Mouse (Mus musculus): ENCODE results near the gene Ccdc183.

Gene Ccdc183

DNA sequence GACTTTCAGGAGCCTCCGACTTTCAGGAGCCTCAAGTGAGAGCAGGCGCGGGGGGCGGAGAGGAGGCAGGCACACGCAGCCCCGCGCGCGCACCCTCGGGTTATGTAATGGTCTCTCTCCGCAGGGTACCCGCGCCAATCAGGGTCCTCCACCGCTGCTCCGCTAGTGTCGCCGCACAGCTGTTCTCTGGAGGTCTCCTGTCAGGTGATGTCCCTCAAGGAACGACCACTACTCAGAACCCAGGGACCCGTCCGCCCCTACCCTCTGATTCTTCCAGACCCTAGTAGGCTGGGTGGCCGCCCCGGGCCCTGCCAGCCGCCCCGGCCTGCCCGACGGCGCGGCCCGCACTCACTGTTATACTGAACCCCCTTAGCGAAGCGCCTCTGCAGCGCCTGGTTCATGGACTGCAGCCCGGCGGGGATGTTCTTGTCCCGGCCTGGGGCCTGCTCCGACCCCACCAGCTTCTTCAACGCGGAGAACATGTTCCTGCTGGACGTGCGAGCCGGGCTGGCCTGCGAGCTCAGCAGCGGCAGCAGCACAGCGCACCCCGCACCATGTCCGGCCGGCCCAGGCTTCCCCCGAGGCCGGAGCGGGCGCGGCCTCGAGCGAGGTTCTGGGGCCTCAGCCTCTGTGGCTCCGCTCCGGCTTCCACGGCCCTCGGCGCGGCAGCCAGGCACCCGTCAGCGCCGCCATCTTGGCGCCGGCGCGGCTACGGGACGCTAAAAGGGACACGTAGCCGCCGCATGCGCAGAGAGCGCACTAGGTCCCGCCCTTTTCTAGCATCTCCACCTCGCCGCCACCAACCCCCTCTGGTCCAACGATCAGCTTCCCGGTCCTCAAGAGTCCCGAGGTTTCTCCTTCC, 9.5 kb downstream of the Ccdc183 start, which contains the start of gene Rabl6:
TSS of gene Rabl6 (minus strand) at position 761 of the 862 bp plus-strand sequence.
- in situ Hi-C loops (cut with MboI, MseI) = no loop called here

DNA sequence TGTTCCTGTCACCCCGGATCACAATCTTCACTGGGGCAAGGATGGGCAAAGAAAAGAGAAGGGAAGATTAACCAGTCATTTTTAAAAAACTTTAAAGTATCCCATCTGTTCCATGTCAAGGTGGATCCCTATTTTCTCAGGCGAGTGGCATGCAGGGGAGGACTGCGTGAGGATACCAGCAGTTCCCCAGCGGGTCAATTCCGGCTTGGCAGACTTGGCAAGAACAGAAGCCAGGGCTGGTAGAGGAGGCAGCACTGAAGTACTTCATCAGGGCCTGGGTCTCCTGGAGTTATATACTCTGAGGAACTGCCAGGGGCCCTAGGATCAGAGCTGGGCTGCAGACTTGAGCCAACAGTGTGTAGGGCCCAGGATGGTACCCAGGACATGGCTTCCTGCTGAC, 15.0 kb downstream of the Ccdc183 start:
- in situ Hi-C loops (cut with MboI, MseI) = no loop called here

- in situ Hi-C loops (cut with MboI, MseI) = no loop called here
These were observed 17.4 kb downstream of the Ccdc183 start for GRCm38 (mm10) chr2:25600037-25600436.

- in situ Hi-C loops (cut with MboI, MseI) = loop anchor here (10.0 kb wide), 1 partner anchor 1446 kb away; no protein-coding TSS in a partner anchor
These were observed 18.7 kb downstream of the Ccdc183 start for GRCm38 (mm10) chr2:25598749-25599148.

GRCm38 (mm10) chr2:25596765-25597510, 20.5 kb downstream of the Ccdc183 start:
- in situ Hi-C loops (cut with MboI, MseI) = loop anchor here (10.0 kb wide), 1 partner anchor 1448 kb away; no protein-coding TSS in a partner anchor

GRCm38 (mm10) chr2:25591863-25592262, 25.6 kb downstream of the Ccdc183 start:
- in situ Hi-C loops (cut with MboI, MseI) = loop anchor here (10.0 kb wide), 1 partner anchor 1453 kb away; no protein-coding TSS in a partner anchor

DNA sequence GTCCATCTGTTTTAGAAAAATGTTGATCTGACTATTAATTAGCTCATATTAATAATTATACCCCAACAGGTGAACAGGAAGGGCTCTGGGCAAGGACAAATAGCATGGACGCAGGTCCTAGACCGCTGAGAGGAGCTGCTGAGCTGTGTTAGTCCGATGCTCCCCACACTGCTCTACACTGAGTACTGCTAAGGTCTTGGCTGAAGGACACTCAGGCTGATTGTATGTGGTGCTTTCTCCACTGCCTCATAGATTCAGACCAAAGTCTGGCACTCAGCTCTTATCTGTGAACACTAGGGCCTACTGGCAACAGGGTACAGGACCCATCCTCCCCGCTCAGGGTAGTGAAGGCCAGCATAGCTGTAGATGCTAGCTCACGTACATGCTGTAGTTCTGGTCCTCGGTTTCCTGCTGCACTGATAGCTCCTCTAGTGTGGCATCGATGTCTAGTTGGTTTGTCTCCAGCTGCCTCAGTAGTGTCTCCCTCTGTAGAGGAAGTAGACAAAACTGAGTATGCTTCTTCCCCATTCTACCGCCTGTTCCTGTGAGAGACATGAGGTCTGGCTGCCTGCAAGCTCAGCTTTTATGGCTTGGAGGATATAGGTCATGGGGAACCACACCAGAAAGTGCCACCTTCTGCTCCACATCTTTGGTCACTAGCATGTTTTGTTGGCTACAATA, 29.1 kb downstream of the Ccdc183 start:
- in situ Hi-C loops (cut with MboI, MseI) = no loop called here

DNA sequence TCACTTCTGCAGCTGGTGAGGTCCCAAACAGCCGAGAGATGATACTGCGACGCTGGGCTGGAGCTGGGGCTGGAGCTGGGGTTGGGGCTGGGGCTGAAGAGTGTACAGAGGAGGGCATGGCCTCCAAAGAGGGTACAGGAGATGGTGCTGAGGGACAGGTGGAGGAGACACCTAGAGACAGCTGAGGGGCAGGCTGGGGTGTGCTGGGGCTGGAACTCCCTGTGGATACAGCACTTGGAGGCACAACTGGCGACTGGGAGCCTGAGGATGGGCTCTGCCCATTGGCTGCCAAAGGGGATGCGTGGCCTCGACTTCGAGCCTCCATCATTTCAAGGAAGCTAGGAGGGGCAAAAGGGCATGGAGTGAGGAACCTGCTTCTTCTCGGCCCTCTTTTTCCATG, 30.2 kb downstream of the Ccdc183 start:
- in situ Hi-C loops (cut with MboI, MseI) = no loop called here

DNA sequence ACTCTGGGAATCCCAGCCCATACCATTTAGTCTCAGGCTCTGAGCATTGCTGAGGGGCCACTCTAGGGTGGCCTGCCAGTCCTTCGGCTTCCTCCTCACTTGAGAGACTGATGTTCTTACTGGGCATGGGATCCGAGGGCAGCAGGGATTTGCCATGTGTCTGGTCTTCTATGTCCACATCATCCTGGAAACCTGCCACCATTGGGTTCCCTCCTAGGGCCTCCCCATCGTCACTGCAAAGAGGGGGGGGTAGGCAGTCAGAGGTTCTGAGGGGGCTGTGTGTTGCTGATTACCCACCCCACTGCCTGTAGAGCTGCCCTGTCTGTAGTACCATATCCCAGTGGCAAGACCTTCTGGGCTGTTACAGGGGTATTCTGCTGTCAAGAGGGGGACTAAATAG, 31.9 kb downstream of the Ccdc183 start:
- in situ Hi-C loops (cut with MboI, MseI) = no loop called here

DNA sequence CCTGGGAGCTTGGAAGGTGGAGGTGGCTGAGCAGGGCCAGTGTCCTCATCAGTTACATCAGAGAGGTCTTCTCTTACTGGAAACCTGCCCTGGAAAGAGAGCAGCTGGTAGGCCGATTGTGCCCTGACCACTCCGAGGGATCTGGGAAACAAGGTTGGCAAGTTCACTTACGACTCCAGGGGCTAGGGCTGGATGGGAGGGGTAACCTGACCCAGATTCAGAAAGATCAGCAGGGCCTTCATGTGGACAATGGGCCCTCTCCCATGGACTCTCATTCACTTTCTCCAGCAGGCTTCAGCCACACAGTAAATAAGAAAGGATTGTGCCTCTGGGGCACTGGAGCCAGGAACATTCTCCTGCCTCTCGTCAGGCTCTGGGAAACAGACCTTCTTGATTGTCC, 32.6 kb downstream of the Ccdc183 start:
- in situ Hi-C loops (cut with MboI, MseI) = no loop called here

DNA sequence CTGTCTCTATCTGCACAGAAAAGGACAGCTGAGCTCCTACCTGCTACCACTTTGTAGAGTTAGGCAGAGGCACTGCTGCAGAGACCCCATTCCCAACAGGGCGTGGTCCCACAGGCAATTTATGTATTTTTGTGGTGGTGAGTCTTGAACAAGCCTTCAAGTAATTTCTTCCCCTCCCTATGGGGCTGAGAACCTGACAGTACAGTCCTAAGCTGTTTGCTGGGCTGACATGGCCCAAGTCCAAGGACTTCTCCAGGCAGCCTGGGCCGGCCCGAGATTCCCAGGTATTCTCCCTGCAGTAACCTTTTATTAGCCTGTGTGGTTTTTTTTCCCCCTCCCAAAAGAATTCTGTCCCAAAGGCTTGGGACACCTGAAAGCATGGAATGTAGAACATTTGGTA, 33.3 kb downstream of the Ccdc183 start:
- in situ Hi-C loops (cut with MboI, MseI) = no loop called here

DNA sequence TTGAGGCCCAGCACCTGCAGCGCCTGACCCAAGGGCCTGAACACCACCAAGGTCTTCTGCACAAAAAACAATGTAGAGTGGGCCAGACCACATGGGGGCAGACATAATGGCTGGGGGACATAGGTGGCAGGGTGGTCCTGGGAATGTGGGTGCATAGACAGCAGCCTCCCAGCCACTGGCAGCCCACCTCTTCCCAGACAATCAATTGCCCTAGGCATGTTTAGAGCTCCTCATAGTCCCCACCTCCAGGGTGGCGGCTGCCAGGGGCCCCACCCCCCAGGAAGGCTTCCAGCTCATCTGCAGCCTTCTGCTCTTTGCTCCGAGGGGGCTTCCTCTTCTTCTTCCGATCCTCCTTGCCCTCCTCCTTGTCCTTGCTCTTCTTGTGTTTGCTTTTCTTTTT, 33.9 kb downstream of the Ccdc183 start:
- in situ Hi-C loops (cut with MboI, MseI) = no loop called here

DNA sequence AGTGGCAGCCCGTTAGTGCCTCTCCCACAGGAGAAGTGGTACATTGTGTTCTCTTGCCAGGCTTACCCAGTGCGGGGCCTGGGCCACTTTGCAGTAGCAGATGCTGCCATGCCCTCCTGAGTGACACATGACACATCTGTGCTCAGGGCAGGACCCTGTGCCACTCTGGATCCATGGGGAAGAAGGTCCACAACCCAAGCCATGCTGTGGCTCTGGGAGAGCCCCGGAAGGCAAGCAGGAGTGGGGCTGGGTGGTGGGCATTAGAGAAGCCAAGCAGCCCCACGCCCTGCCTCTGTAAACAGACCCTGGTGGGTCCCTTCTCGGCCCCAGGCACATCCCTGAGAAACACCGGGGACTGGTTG, 34.4 kb downstream of the Ccdc183 start:
- in situ Hi-C loops (cut with MboI, MseI) = no loop called here

- in situ Hi-C loops (cut with MboI, MseI) = no loop called here
These were observed 34.9 kb downstream of the Ccdc183 start for GRCm38 (mm10) chr2:25582466-25583119.

DNA sequence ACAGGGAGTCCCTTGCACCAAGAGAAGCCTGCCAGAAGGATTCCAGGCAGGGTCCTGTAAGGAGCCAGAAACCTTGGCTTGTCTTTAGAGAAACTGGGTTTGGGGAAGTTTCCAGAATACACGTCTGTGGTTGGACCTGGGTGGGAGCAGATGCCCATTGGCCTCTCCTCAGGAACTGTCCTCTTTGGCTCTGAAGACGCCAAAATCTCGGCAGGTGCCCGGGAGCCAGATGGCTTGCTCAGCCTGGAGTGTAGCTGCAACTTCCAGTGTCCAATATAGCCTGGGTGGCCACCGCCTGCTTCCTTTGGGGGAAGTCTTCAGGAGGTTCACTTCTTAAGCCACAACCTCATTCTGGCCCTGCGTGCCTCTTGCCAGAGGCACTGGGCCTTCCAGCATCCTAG, 35.6 kb downstream of the Ccdc183 start:
- in situ Hi-C loops (cut with MboI, MseI) = no loop called here

DNA sequence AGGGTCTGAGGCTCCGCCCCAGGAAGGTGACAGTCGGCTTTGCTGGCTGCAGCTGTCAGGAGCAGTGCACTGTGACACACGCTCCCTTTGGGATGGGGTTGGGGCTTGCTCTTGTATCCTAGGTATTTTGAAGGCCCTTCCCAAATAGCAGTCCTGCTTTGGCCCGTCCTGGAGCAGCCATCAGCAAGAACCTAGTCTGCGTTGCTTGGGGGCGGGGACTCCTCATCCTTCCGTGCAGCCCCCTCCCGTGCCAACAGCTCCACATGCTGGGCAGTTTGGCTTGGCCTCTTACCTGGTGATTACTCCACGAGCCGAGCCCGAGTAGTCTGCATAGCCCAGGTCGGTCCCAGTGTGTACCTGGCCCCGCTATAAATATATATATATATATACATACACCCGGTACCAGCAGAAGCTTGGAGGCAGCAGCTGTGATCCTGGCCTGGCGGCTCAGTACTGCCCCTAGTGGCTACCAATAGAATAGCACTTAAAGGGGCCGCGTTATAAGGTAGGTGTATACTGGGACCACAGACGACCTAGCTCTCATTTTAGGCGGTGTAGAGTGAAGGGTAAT, 36.1 kb downstream of the Ccdc183 start, which contains the start of gene Ajm1:
TSS of gene Ajm1 (minus strand) at position 464 of the 571 bp plus-strand sequence.
- in situ Hi-C loops (cut with MboI, MseI) = no loop called here

DNA sequence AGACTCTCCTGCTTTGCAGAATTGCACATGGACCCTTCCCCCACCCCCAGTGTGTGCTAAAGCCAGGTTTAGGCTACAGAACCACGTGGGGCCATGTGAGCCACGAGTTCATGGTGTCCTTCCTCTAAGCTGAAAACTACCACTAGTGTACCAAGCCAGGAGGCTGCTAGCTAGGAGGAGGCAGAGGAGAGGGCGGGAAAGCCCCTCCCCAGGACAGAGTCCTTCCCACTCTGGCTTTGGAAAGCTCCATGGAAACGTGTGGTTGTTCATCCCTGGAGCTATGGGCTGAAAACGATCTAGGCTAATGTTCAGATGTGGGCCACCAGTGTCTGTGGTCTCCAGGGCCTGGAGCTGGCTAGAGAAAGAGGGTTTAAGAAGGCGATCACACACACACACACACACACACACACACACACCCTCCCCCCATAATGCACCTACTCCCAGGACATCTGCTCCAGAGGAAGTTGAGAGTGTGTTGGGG, 36.8 kb downstream of the Ccdc183 start:
- in situ Hi-C loops (cut with MboI, MseI) = no loop called here

DNA sequence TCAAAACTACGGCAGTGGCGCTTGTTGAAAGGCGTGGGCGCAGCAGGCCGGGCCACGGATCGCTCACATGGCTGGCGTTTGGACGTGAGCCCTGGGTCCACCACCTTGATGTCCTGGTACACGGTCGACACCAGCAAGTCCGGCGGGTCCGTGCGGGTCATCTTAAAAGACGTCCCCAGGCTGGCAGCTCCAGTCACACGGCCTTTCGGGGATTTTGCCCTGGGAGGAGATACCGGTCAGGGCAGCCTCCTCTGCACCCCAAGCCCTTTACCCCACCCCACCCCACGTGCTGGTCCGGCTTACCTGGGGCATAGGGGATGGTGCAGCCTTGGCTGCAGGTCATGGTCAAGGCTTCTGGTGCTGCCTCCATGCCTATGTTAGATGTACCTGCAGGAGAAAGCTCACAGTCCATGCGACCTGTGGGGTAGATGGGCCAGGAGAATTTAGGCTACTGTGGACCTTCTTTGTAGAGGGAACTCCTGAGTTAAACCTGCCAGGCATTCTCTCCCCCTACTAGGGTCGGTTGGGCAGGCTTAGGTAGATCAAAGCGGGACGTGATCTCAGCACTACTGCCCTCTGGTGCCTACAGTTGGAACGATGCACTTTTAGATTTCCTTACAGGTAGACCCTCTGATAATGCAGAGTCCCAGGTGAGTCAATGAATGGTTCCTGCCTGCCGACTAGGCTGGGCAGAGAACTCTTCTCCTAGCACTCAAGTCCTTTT, 37.6 kb downstream of the Ccdc183 start:
- in situ Hi-C loops (cut with MboI, MseI) = no loop called here

GRCm38 (mm10) chr2:25578796-25579736, 38.4 kb downstream of the Ccdc183 start:
- in situ Hi-C loops (cut with MboI, MseI) = no loop called here
